Mouse (Mus musculus): ENCODE measurements around the gene Gpr19. TPM values are rescaled to one million over a fixed set of nuclear protein-coding genes. Genes with fewer than 3 reads are reported as not detected.

The Gpr19 gene
- polyA plus RNA-seq, 1 experiment from 2014 or later, result 46.8 TPM

Other genes starting within 250 kb of the Gpr19 start
- 4.7 and 5.5 TPM in 2 replicates for gene Dusp16, start 106.0 kb downstream of the Gpr19 start, polyA plus RNA-seq (2015; fragmentation: Nextera tagmentation; extraction: Ambion mirVana)
- gene Crebl2, start 68.4 kb downstream of the Gpr19 start, polyA plus RNA-seq (2015; fragmentation: Nextera tagmentation; extraction: Ambion mirVana), result 4.3 and 4.8 TPM in 2 replicates
- 20.7 and 22.6 TPM in 2 replicates for gene Cdkn1b, start 21.8 kb upstream of the Gpr19 start, polyA plus RNA-seq (2015; fragmentation: Nextera tagmentation; extraction: Ambion mirVana)
- gene Apold1, start 83.1 kb upstream of the Gpr19 start, polyA plus RNA-seq (2015; fragmentation: Nextera tagmentation; extraction: Ambion mirVana), result 4.2 and 5.5 TPM in 2 replicates
- 75.1 and 78.2 TPM in 2 replicates for gene Ddx47, start 113.0 kb upstream of the Gpr19 start, polyA plus RNA-seq (2015; fragmentation: Nextera tagmentation; extraction: Ambion mirVana)
- gene Gprc5a, start 167.1 kb upstream of the Gpr19 start, polyA plus RNA-seq (2015; fragmentation: Nextera tagmentation; extraction: Ambion mirVana), result 0.12 and 0.20 TPM in 2 replicates
- not detected in 2 replicates for gene Gprc5d, start 219.7 kb upstream of the Gpr19 start, polyA plus RNA-seq (2015; fragmentation: Nextera tagmentation; extraction: Ambion mirVana)